Mouse (Mus musculus) layer of hippocampus, postnatal 36 days (tissue): ENCODE data around the gene Dpp4. TPM values are rescaled to one million over a fixed set of nuclear protein-coding genes. Genes with fewer than 3 reads are reported as not detected.
A peak's percentile ranks its signal among the peaks of the same experiment; 100 is the strongest.

Experiments used
- DNase-seq, 2 experiments: peaks; one replicate each; pipeline ENCODE4 v3.0.0; 2022
- total RNA-seq, 2 experiments: library from RNA; stranded (reverse); gene quantifications; 2 replicates each; pipeline ENCODE4 v1.2.3; 2021

Dpp4 gene
- total RNA-seq, 2 experiments from 2014 or later, result 0.30 to 0.71 TPM

DNA sequence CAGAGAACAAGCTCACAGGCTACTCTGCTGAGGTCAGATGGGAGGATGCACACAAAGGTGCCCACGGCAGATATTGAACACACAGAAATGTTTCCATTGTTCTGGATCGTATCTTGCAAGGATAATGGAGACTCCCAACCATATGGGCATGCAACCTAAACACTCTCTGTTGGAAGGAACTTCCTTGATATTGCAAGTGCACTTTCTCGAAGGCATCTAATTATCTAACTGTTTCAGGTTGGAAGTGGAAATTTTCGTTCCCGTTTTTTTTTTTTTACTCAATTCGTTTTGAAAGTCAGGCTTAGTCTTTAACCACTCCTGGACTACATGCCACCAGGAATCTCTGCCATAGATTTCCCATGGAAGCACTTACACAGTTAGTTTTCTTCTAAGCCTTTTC, 51.2 kb downstream of the Dpp4 start:
- no peak for DNase-seq

- no peak for DNase-seq
Observed at GRCm38 (mm10) chr2:62357259-62357658, 54.8 kb downstream of the Dpp4 start.

DNA sequence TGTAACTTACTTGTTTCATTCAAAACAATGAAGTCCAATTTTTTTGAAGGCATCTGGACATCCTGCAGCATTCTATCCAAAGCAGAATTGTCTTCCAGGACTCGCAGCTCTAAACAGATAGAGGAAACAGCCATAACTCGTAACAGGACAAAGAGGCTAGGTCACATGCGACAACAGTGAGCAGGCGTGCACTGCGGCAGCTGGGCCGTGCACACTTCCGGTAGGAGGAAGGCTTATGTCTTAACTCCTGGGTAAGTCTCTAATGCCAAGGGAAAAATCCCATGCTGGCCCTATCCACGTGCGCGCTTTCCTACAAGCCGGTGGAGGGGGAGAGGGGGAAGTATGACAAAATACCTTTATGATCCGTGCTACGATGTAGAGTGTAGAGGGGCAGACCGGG, 55.4 kb downstream of the Dpp4 start:
- no peak for DNase-seq

DNA sequence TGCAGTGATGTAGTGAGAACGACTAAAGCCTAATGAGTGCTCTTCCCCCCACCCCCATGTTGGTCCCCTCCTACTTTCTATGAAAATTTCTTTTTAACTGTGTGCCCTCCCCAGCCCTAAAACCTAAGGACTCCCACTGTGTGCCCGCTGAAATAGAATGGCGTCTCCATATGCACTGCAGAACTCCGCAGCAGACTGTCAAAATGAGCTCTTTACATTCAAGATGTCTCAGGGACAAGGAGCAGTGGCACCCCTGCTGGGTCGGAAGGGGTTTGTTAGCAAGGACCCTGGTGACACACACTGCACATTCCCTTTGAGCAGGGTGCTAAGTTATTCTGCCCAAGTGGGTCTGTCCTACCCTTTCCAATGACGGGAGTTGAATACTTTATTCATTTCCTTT, 56.3 kb downstream of the Dpp4 start:
- no peak for DNase-seq

DNA sequence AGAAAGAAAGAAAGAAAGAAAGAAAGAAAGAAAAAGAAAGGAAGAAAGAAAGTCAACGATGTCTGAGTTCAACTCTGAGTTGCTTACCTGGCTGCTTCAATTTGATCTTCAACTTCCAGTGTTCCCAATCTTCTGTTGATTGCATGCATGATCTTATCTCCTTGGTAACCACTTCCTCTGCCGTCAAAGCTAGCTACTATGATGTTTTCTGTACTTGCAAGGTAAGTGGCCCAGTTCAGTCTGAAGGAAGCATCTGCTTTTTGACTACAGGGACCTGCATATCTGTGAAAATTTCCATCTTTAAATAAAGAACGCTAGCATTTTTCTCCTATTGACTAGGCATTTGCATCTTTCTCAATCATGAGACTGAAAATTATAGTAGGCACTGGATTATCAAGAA, 60.0 kb downstream of the Dpp4 start:
- DNase-seq, result no peak

DNA sequence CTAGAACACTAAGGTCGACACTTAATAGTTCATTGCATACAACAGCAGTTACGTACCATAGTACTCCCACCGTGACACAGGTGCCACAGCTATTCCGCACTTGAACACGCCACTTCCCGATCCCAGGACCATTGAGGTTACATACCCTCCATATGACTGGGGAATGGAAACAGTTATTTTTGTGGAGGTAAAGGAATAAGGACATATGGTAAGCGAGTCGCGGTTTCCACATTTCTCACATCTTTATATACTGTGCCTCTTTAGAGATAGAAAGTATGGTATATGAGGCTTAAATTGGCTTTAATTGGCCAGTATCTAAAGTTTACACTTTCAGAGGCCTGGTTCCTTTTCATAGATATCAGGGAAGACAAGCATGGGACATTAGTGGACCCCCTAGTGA, 64.3 kb downstream of the Dpp4 start:
- no peak for DNase-seq

DNA sequence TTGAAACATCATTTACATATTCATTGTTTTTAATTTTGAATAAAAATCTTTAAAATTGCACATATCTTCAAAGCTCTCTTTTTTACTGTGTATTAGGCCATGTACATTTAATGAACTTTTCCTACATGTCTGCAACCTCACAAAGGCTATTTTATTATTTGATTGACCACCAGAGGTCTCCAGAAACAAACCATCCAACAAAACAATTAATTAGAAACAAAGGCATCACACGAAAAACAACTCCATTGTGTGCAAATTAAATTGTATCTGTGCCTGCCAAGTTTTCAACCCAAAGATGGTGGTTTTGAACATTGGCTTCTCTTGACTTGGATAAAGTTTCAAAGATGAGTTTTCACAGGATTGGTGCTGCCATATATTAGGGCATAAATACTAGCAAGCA, 65.3 kb downstream of the Dpp4 start:
- DNase-seq, result no peak

DNA sequence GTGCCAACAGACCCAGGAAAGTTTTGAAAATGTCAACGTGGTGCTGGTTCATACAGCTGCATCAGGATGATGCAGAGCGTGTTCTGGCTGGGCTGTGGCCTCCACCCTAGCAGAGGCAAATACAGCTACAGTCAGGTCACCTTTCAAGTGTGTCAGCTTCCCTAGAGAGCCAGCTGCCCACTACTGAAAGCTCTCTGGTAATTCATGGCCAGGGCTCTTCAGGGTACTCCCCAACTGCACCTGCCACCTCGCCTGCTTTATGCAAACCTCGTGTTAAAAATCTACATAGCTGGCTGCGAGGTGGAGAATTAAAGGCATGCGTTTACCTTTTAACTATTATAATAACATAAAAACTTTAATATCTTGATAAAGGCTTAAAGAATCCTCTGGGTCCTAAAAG, 67.7 kb downstream of the Dpp4 start:
- no peak for DNase-seq

GRCm38 (mm10) chr2:62341734-62342128, 70.3 kb downstream of the Dpp4 start:
- DNase-seq, result peak; percentile 49 to 52

DNA sequence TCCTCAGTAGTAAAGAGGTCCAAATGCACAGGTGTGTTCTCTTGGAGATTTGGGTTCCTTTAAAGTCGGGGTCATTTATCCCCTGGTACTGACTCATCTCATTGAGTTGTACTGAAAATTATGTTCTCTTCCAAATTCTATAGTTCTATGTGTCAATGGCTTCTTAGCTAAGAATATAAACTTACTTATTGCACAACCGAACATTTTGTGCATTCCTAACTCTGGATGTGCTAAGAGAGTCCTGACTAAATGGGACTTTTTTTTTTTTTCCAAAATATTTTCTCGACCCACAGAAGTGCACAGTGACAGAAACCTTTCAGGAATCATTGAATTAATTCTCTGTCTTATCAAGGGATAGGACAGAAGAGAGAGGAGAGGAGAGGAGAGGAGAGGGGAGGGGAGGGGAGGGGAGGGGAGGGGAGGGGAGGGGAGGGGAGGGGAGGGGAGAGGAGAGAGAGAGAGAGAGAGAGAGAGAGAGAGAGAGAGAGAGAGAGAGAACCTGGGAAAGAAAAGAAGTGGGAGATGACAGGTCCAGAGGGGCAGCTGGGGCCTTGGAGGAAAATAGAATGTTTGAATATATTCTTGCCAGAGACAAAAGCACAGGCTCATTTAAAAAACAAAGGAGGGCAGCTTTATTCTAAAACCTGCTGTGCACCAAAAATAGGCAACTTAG, 70.8 kb downstream of the Dpp4 start:
- DNase-seq, result no peak

DNA sequence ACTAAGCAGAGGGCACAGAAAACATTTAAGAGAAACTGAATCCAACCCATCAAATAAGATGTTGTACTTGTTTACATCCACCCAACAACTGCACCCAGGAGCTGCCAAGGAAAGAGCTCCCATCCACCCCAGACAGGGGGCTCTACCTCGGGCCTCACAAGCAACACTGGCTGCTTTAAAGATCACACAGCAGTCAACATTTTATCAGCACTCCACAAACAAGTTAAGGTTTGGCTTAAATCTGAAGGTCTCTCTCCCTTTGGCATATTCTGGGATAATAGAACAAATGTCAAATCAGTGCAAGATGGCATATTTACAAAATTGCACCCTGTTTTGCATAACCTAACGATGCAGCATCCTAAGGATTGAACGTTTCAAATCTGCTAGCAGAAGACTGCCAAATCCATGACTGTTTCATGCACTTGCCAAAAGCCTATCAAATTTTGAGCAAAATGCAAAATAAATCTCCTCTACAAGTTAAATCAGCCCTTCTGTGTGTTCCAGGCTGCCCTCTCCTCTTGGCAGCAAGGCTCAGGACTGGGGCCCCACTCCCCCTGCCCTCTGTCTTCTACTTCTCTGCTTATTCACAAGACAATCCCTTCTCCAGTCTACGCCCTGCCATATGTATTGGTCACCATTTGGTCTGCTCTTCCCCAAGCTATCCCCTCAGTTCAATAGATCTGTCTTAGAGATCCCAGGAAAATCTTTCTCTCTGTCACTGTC, 72.6 kb downstream of the Dpp4 start:
- DNase-seq, result no peak

GRCm38 (mm10) chr2:62337086-62337485, 74.9 kb downstream of the Dpp4 start:
- no peak for DNase-seq

DNA sequence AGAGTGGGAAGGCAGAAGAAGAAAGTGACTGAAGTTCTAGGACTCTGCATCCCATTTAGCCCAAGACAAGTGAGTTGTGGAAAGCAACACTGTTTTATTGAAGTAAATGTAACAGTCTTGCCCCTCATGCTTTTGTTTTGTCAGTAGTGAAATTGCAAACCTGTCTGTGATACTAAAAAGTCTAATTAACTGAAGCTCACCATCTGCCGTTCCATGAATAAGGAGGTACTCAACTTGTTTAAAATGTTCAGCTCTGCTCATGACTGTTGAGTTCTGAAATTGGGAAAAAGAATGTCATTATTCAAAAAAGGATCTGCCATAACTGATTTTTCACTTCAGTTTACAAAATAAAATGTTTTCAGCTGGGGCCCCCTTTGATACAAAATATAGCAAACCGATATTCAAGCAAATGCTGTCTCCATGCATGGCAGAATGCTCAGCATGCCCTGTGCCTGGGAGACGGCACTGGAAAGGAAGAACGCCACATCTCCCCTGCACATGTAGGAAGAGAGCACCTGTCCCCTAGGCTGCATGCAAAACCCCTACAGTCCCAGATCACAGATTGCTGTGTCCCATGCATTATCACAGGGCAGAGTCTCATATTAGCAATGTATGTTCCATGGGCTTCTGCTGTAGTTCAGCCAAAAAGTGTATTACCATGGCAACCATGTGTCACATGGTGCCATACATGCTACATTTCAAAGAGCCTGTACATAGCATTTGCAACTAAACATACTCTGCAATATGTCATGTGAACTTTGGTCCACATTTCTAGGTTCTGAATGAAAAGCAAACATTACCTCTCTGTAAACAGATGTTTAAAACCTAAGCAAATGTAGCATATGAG, 77.4 kb downstream of the Dpp4 start:
- DNase-seq, result no peak

GRCm38 (mm10) chr2:62332465-62332864, 79.6 kb downstream of the Dpp4 start:
- no peak for DNase-seq

DNA sequence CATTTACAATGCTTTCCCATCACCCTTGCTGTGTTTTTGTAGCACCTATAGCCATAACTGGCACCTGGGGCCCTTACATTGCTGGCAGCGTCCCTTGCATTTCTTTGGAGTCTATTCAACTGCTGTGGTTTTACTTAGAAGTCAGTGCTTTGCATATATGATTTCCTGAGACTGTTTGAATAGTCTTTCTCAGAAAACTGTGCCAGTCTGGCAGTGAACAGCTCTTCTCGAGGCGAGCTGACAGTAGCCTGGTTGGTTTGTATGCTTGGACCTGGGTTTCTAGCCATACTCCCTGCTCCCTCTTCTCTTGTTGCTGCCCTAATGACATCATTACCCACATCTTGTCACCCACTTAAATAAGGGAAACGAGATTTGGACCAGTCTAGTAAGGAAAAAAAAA, 80.1 kb downstream of the Dpp4 start:
- DNase-seq, result no peak

- DNase-seq, result no peak
Observed at GRCm38 (mm10) chr2:62325388-62325787, 86.6 kb downstream of the Dpp4 start.

DNA sequence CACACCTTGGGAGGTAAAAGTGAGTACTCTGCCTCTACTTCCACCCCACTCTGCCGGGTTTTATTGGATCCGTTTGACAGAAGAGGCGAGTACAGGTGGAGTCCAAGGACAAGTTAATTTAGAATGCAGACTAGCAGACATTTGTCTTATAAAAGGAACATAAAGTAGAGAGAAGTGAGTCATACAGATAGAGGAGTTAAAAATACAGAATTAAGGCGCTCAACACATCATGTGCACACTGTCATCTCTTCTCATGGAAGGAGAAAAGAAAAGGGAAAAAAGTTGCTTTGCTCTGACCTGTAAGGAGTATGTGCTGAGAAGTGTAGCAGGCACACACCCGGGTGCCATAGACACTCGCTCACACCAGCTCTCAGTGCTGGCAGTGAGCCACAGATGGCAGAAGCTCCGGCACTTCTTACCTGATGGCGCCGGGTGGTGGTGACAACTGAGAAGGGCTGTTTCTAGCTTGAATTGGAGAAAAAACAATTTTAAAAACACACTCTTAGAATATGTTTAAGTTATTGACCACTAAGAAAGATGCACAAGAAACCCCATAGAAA, 88.9 kb downstream of the Dpp4 start:
- DNase-seq, result peak in 1 of 2 experiments; percentile 27

- no peak for DNase-seq
Observed at GRCm38 (mm10) chr2:62319489-62319888, 92.5 kb downstream of the Dpp4 start.

DNA sequence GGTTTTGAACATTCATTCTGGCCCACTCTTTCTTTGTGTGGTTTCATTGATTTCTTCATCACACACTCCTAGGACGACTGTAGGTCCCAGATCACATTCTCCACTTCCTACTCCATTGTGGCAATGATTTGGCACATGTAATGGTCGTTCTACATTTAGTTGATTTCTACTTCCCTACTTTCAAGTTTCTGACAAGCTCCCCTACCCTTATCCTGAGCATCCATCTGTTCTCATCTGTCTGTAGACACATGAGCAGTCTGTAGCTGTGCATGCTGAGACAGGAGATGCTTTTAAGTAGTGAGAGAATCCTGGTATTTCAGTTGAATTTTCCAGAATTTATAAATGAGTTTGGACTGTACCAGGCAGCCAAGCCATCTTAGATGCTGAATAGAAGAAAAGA, 95.1 kb downstream of the Dpp4 start:
- DNase-seq, result no peak

DNA sequence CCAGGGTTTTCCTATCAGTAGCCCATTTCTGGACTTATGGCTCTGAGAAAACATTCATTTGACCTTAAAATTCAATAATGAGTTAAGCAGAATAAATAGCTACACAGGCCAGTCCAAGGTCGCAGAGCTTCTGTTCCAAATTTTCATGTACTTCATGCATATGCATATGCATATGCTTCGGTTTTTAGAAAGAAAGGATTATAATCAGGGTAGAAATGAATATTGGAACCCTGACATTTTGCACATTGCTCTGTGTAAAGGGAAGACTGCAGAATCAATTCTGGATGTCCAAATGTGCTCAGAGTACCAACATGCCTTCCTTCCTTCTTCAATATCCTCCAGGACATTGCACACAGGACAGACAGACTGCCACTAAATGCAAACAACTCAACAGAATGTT, 104.6 kb downstream of the Dpp4 start:
- DNase-seq, result no peak

- DNase-seq, result no peak
Observed at GRCm38 (mm10) chr2:62306978-62307377, 105.1 kb downstream of the Dpp4 start.

DNA sequence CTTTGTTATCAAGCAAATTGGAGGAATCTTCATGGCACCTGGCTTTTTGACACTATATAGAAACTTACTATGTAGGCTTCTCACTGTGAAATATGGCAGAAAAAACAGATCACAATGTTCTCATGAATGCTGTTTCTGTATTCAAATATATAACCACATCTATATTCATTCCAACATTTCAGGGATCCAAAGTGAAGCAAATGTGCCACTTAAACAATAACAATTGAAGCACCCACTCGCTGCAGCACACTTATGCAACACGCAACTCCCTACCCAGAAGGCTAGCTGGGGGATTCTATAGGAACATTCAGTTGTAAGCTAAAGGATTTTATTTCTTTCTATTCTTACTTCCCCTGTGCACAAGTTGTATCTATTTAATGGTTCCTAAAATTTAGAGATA, 110.3 kb downstream of the Dpp4 start:
- no peak for DNase-seq

DNA sequence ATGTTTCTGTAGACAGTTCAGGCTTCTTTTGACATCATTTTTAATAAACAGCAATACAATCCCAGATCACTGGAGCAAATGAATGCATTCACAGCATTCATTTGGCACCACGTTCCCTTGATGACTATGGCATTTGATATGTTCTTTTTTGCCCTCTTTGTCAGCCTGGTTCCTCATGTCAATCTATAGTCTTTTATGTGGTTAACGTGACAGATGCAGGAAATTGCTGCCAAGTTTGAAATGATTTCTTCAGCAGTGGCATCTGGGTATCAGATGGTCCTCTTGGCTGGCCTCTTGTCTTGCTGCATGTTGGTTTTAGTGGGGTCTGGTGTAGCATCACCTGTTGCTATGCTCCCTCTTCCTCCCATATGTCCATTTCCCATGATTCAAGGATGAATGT, 118.2 kb downstream of the Dpp4 start:
- DNase-seq, result no peak
